In the genomic region with DNA sequence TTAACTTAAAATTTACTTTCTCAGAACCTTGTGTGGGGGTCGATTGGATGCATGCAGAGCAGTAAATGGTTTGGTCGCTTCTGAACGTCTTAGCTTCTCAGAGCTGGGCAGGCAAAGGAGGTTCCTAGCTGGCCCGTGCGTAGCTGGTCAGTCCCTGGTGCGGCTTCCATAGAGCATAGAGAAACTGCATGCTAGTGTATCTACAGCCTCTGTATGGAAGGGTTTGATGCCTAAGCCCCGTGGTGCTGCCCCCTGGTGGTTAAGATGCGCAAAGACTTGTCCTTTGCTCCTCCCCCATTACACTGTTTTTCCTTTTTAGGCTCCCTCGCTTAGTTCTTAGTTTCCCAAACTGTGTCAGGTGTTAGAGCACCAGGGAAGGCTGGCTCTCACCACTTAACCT, we compare ENCODE assay signal across 8 mouse cellular contexts. TPM values are rescaled to one million over a fixed set of nuclear protein-coding genes. Genes with fewer than 3 reads are reported as not detected.
DNase-seq lines count a peak whose midpoint lies in the region.

No protein-coding gene starts in this region.

- DNase-seq in adrenal gland, adult (ENCODE audit: inconsistent age in 2 of 2, low spot score in 1 of 2): peak; percentile 84 to 95
- peak; percentile 95 for DNase-seq in embryo, embryonic 10.5 days (ENCODE audit: low spot score)
- DNase-seq in gastrocnemius, postnatal 10 days: peak; percentile 85
- DNase-seq in induced T-regulatory cell, adult 2 months (ENCODE audit: low read depth): peak; percentile 94
- DNase-seq in left cerebral cortex, adult 9 months (ENCODE audit: low spot score in 2 of 2): peak; percentile 61 to 88
- DNase-seq in right cerebral cortex, adult 2 months (ENCODE audit: low spot score in 2 of 2): peak; percentile 85
- peak; percentile 49 for DNase-seq in urinary bladder, postnatal 10 days (ENCODE audit: low spot score)

- H3K27me3 ChIP-seq in megakaryocyte, embryonic 14.5 days (replicated peaks): no peaks in the 10 kb centered on the region

- no peaks in the 10 kb centered on the region for H3K9me3 ChIP-seq in megakaryocyte, embryonic 14.5 days

- H3K36me3 ChIP-seq in megakaryocyte, embryonic 14.5 days (replicated peaks; ENCODE audit: low read length): peaks cover 38% of the 10 kb centered on the region

- H3K4me3 ChIP-seq in megakaryocyte, embryonic 14.5 days (replicated peaks): peak overlapping the region; percentile 98

- H3K4me1 ChIP-seq in megakaryocyte, embryonic 14.5 days: peaks cover 54% of the 10 kb centered on the region

RNA-seq across cellular contexts. Expression of a gene that starts 2.1 kb away (rescaled TPM):
- 10 to 100 TPM; 16.6 to 19.2 TPM for total RNA-seq in gastrocnemius, postnatal 10 days (2021)
- polyA plus RNA-seq in megakaryocyte, embryonic 14.5 days (2012; ENCODE audit: insufficient read depth, low replicate concordance): 1.4 and 3.2 TPM in 2 replicates

Comparison
In these comparisons a context has a peak if more than half of its experiments do, and no peak if none do; other contexts are left out.
1. Peak in every context shown above with its lines: DNase-seq and H3K4me3 ChIP-seq.